Mouse (Mus musculus): ENCODE results near the gene Neurl1a.

Gene Neurl1a

GRCm38 (mm10) chr19:47240957-47241356, 62.3 kb downstream of the Neurl1a start:
- DNase-seq (ENCODE audit: extremely low spot score, low read depth, low spot score), result no peak

- no peak for DNase-seq (ENCODE audit: extremely low spot score, low read depth, low spot score)
These were observed 63.6 kb downstream of the Neurl1a start for GRCm38 (mm10) chr19:47242227-47242626.

GRCm38 (mm10) chr19:47245512-47245911, 66.9 kb downstream of the Neurl1a start:
- DNase-seq (ENCODE audit: extremely low spot score, low read depth, low spot score), result no peak

- DNase-seq (ENCODE audit: extremely low spot score, low read depth, low spot score), result no peak
These were observed 69.2 kb downstream of the Neurl1a start for GRCm38 (mm10) chr19:47247791-47248190.

GRCm38 (mm10) chr19:47248296-47248695, 69.7 kb downstream of the Neurl1a start:
- DNase-seq (ENCODE audit: extremely low spot score, low read depth, low spot score), result no peak

- DNase-seq (ENCODE audit: extremely low spot score, low read depth, low spot score), result no peak
These were observed 70.4 kb downstream of the Neurl1a start for GRCm38 (mm10) chr19:47248906-47249568.

GRCm38 (mm10) chr19:47250931-47251330, 72.3 kb downstream of the Neurl1a start:
- no peak for DNase-seq (ENCODE audit: extremely low spot score, low read depth, low spot score)

- no peak for DNase-seq (ENCODE audit: extremely low spot score, low read depth, low spot score)
These were observed 74.5 kb downstream of the Neurl1a start for GRCm38 (mm10) chr19:47253053-47253628.

GRCm38 (mm10) chr19:47255036-47255435, 76.4 kb downstream of the Neurl1a start:
- no peak for DNase-seq (ENCODE audit: extremely low spot score, low read depth, low spot score)

- no peak for DNase-seq (ENCODE audit: extremely low spot score, low read depth, low spot score)
These were observed 77.3 kb downstream of the Neurl1a start for GRCm38 (mm10) chr19:47255919-47256318.

- DNase-seq (ENCODE audit: extremely low spot score, low read depth, low spot score), result no peak
These were observed 81.0 kb downstream of the Neurl1a start for GRCm38 (mm10) chr19:47259581-47259980.

GRCm38 (mm10) chr19:47261196-47261595, 82.6 kb downstream of the Neurl1a start:
- DNase-seq (ENCODE audit: extremely low spot score, low read depth, low spot score), result no peak

GRCm38 (mm10) chr19:47263621-47264020, 85.0 kb downstream of the Neurl1a start:
- no peak for DNase-seq (ENCODE audit: extremely low spot score, low read depth, low spot score)

- DNase-seq (ENCODE audit: extremely low spot score, low read depth, low spot score), result peak; percentile 44
These were observed 85.9 kb downstream of the Neurl1a start for GRCm38 (mm10) chr19:47264322-47265092.

- no peak for DNase-seq (ENCODE audit: extremely low spot score, low read depth, low spot score)
These were observed 87.6 kb downstream of the Neurl1a start for GRCm38 (mm10) chr19:47266070-47266801.

GRCm38 (mm10) chr19:47267066-47267465, 88.4 kb downstream of the Neurl1a start:
- DNase-seq (ENCODE audit: extremely low spot score, low read depth, low spot score), result no peak

GRCm38 (mm10) chr19:47269729-47270128, 91.1 kb downstream of the Neurl1a start:
- DNase-seq (ENCODE audit: extremely low spot score, low read depth, low spot score), result no peak

GRCm38 (mm10) chr19:47270520-47270919, 91.9 kb downstream of the Neurl1a start:
- no peak for DNase-seq (ENCODE audit: extremely low spot score, low read depth, low spot score)

GRCm38 (mm10) chr19:47276730-47277129, 98.1 kb downstream of the Neurl1a start:
- no peak for DNase-seq (ENCODE audit: extremely low spot score, low read depth, low spot score)

- DNase-seq (ENCODE audit: extremely low spot score, low read depth, low spot score), result no peak
These were observed 100.8 kb downstream of the Neurl1a start for GRCm38 (mm10) chr19:47279372-47279771.

- no peak for DNase-seq (ENCODE audit: extremely low spot score, low read depth, low spot score)
These were observed 101.3 kb downstream of the Neurl1a start for GRCm38 (mm10) chr19:47279788-47280532.
